Mouse (Mus musculus) layer of hippocampus, adult 18-20 months (tissue): ENCODE results near the gene Ccl2. TPM values are rescaled to one million over a fixed set of nuclear protein-coding genes. Genes with fewer than 3 reads are reported as not detected.
A peak's percentile ranks its signal among the peaks of the same experiment; 100 is the strongest.

ENCODE experiments used
- DNase-seq, 2 experiments: peaks; one replicate each; pipeline ENCODE4 v3.0.0; 2022; ENCODE audit warnings: low spot score in 2 of 2
- total RNA-seq, 2 experiments: library from RNA; stranded (reverse); gene quantifications; 2 replicates each; pipeline ENCODE4 v1.2.3; 2021

Gene Ccl2
- total RNA-seq, 2 experiments from 2014 or later = not detected

DNA sequence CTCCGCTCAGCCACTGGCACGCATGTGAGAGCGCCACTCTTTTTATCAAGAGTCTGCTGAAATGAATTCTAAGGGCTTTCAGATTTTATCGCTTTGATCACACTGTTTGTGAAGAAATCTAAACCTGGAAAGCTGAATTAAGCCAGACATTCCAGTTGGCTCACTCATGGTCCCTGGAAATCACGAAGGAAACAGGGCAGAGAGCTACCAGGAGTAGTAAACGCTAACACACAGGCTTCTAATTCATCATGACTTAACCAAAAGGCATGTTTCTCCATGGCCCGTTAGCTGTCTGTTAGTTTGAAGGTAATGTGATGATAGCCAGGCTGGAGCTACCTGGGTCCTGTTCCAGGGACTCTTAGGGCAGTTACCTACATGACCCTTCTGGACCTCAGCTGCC lies 925 bp upstream of the Ccl2 start:
- no peak for DNase-seq

DNA sequence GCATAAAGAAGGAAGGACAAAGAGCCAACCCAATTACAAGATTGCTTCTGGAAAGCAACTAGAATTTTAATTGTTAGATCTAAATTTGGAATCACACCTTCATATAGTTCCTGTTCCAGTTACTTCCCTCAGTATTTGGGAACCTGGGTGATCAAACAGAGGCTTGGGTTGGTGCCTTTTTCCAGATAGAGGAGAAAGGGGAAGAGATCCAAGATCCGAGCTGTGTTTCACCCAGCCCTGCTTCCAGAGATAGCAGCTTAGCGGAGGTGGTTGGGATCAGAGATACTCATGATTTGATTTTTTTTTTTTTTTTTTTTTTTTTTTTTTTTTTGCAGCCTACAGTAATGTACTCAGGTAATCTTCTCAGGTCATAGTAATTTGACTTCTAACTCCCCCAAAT lies 486 bp downstream of the Ccl2 start:
- DNase-seq = no peak

DNA sequence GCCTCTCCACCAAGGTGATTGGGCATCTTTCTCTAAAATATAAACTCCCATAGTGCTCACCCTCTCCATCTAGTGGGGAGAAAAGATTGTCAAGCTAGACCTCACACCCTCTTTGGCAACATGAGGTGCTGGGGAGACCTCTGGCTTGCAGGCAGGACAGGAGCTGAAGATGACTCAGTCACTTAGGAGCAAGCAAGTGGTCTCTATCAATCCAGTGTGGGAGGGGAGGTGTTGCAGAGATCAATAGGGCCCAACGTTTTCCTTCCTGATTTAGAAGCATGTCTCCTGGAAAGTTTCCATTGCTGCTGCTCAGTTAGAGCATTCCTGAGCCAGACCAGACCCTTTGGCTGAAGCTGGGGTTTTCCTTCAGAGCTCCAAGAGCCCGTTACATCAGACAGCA lies 3.2 kb downstream of the Ccl2 start, which contains the start of gene Gm17268:
Gene Gm17268 (minus strand): TSS at position 28 of the 400 bp plus-strand sequence.
- no peak for DNase-seq

DNA sequence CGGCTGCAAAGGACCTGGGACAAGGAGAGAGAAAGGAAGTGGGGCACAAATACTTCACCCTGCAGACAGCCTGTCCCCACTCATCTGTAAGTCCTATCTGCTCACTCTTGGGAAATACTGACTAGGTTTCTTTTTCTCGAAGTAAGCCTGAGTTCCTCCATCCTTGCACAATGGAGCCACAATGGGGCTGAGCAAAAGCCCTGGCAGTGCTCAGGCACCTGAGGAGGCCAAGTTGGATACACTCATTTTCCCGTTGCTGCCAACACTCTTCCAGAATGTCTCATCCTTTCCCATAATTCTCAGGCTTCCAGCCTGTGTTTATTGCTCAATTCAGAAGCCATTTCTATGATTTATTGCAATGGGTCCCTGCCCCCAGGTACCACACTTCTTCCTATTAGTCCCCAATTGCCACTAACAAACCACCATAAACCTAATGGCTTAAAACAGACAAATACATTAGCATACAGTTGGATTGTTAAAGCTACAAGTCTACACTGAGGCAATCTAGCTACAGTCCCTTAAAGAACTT lies 3.8 kb downstream of the Ccl2 start:
- no peak for DNase-seq

DNA sequence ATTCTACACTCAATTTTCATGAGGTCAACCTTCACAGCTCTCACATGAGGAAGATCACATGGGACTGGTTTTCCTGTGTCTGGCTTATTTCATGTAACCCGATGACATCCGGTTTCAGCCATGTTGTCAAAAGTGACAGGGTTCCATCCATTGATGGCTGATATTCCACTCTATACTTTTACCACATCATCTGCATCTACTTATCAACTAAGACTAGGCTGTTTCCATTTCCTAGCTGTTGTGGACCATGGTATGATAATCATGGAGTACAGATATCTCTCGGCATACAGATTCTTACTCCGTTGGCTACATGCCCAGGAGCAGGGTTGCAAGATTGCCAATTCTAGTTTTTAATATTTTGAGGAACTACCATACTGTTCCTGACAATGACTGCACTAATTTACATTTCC lies 6.3 kb downstream of the Ccl2 start:
- peak in 1 of 2 experiments; percentile 41 for DNase-seq

DNA sequence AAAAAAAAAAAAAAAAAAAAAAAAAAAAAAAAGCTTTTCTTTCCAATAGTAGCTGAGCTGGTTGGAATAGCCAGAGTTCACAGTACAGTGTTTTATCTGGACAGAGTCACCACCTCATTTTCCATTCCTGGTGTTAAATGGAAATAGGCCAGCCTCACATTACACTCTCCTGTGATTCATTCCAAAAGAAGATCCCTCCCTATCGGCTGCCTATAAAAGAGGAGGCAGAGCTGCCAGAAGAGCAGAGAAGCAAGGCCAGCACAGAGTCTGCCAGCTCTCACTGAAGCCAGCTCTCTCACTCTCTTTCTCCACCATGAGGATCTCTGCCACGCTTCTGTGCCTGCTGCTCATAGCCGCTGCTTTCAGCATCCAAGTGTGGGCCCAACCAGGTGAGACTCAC lies 10.1 kb downstream of the Ccl2 start, which contains the start of gene Ccl7:
Gene Ccl7 (plus strand): TSS at position 242 of the 400 bp plus-strand sequence.
- DNase-seq = peak in 1 of 2 experiments; percentile 6

DNA sequence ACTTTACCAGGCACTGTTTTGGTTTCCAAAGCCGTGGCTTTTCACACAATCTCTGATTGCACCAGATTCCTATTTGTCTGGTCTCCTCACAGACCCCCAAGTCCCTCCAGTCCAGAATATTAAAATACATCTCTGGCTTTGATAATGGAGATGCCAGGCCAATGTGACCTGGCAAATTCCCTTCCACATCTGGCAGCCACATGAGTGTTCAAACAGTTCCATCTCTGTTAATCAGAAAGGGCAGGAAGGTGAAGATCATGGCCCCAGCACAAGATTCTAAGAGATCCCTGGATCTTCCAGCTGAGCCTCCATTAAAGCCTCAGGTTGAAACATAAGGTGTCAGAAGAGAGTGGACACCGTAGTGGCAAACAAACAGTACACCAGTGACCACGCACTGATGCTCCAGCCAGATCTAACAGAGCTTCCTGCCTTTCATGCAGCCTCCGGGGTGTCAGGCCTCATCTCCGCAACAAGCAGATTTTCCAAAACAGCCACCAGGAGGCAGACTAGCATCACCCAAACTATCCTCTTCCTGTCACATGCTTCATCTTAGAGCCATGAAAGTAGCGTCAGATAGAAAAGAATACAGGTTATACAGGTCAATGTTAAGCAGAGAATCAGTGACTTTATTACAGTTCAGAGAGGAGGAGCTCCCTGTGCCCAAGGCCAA lies 12.5 kb downstream of the Ccl2 start:
- peak in 1 of 2 experiments; percentile 54 for DNase-seq

DNA sequence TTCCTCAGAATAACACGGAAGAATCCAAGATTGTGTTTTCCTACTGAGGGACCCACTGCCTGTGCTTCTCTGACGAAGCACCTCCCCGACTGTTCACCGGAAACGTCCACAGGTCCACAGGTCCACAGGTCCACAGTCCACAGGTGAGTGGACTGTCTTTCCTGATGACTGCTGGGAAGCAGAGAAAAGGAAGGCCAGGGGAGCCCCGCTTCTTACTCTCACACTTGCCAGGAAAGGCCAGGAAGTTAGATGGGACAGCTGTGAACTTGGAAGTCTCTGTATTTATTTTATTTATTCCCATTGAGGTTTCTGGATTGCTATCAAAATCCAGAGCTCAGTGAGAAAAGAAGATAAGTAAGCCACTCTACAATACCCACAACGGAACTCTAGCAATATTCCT lies 18.5 kb downstream of the Ccl2 start:
- no peak for DNase-seq

DNA sequence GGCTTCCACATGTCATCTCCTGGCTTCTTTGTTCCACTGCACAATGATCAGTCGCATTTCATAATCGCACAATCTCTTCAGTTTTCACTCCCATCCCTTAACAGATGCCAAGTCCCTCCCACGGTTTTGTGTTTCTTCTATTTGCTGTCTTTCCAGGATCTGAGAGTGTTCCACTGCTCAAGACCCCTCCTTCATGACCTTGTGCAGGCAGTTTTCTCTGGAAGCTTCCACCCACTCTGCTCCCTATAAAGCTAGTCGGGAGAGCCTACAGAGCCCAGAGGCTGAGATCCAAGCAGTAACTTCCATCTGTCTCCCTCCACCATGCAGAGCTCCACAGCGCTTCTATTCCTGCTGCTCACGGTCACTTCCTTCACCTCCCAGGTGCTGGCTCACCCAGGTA lies 22.3 kb downstream of the Ccl2 start, which contains the start of gene Ccl11:
Gene Ccl11 (plus strand): TSS at position 178 of the 400 bp plus-strand sequence.
- DNase-seq = peak; percentile 14 to 49

DNA sequence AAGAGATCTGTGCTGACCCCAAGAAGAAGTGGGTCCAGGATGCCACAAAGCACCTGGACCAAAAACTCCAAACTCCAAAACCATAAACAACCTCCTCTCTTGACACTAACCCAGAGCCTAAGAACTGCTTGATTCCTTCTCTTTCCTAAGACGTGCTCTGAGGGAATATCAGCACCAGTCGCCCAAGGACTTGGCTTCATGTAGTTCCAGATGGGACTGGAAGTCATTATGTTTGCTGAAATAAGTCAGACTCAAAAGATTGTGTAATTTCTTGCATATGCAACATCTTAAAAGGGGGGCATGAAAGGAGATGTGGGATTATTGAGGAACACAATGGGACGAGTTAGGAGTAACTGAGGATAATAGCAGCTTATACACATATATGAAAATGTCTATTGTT lies 26.9 kb downstream of the Ccl2 start:
- DNase-seq = peak in 1 of 2 experiments; percentile 15

DNA sequence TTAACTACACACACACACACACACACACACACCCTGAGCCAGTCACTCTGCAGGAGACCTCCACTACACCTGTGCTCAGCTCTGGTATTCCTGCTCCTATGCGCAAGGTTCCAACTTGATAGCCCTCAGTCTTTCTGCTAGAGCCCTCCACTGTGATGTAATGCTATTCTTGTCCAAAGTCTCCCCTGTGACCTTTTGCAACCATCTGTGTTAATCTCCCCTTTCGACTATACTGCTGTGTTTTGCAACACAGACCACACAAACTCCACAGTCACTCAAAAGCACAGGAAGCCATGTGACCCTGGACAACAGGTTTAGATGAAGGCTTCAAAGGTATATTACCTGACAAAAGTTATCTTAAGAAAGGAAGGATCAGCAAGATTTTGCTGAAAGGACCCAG lies 28.1 kb downstream of the Ccl2 start:
- no peak for DNase-seq

DNA sequence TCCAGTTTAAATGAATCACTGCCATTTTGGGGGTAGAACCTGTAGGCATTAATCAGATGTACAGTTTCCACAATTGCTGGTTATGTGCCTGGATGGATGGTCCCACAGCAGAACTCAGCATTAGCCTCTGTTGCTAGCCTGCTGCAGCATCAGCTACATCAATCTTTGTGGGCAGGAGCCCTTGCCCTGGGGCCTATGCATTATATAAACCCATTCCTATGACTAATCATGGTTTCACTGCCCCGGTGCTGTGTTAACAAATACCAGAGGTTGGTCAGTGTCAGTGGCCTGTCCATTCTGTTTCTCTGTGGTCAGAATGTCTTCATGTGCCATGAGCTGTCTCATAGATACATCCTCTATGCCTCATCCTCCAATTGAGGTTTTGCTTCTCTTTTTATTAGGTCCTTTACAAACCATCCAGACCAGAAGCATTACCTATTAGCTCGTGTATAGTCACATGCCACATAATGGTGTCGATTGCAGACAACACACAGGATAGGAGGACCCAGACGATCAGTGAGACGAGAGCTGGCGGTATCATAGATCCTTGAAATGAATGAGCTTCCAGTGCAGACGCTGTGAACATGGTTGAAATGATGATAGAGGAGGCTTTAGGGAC lies 31.7 kb downstream of the Ccl2 start:
- peak in 1 of 2 experiments; percentile 12 for DNase-seq

DNA sequence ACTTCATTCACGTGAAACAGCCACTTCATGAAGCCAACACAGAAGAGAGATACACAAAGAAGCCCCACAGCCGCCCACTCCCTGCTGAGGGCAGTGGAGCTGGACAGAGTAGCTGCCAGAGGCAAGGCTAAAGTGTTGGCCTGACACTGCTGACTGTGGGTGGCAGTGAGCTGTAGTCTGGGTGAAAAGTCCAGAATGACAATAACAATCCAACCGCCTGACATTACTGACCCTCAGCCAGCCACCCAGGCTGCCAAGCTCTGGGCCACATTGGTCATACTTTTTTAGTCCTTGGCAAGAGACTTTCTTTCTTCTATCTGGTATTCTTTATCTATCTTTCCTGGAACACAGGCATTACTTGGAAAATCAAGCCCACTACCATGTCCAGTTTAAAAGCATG lies 35.7 kb downstream of the Ccl2 start:
- no peak for DNase-seq

DNA sequence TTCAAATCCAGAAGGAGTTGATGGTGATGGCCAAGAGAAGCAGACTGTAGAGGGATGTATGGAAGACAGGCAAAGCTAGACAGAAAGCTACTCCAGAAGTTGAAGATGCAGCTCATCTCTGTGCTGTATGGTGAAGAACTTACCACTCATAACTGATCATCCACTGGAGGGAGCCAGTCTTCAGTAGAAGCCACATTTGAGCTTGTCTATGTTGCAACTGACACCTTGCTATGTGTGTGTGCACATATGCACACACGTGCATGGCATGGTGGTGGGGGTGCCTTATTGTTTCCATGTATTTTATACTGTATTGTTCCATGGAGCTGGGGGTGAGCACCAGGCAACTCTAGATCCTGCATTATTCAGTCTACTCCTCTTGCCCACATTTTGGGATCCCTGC lies 37.0 kb downstream of the Ccl2 start:
- DNase-seq = peak in 1 of 2 experiments; percentile 19

DNA sequence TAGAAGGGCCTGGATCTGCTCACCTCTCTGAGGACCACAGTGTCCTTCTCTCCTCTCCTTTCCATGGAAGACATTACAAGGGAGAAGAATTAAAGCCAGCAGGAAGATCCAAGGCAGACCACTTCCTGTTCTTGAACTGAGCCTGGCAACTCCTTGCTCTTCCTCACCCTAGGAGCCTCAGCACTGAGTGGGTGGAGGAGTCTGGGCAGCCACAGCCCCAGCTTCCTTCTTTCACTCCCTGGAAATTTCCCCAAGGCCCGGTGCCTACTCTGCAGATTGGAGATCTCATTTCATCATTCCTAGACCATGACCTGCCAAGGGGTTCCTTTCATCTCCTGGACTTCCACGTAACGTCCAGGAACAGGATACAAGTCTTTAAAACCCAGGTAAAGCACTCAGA lies 37.6 kb downstream of the Ccl2 start:
- no peak for DNase-seq

DNA sequence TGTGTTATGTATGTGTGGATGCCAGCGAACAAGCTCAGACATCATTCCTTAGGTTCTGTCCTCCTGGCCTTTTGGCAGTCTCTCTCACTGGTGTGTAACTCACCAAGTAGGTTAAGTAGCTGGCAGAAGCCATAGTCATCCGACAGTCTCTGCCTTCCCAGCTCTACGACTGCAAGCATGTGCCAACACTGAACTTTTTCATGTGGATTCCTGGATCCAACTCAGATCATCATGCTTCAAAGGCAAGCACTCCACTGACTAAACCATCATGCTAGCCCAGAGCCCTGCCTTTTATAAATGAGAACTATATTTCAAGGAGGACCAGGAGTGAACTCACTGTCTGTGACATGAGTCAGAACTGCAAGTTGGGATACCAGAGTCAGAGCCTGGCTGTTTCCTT lies 38.3 kb downstream of the Ccl2 start:
- DNase-seq = no peak

DNA sequence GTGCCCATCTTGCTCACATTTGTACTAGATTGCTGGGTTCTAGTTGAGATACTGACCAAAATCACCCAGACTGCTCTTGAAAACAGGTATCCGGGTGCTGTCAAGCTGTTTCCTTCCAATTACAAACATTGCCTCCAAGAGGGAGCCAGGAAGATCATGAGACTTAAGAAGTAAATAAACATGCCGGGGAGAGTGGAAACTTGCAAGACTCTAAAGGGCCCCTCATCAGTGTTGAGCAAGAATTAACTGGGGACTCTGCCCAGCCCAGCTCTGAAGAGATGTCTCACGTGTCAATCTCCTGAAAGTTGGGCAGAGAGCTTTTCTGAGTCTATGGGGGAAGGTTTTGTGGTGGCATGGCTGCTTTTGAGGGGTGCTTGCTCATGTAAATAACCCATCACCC lies 41.7 kb downstream of the Ccl2 start:
- no peak for DNase-seq

DNA sequence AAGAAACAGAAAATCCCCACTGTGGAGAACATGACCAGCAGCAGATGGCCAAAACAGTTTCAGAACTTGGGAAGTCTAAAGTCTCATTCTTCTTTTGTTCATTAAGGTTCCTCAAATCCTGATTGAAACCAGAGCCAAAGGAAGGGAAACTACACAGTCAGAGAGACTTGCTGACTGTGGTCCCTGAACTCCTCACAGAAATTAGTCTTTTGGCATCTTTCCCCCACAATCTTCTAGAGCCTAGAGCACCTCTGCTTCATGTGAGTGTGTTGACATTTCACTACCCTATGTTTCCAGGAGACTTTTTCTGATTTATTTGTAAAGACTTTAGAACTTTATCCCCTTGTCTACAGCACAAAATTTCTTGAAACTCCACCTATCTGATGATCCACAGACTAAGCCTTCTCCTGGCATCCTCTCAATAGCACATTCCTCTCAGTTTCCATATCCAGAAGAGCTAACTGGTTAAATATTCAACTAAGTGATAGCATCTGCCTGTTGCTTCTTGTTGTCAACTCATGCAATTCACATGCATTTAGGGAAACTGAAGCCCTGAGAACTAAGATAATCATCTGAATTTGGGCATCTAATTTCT lies 42.9 kb downstream of the Ccl2 start:
- DNase-seq = no peak

DNA sequence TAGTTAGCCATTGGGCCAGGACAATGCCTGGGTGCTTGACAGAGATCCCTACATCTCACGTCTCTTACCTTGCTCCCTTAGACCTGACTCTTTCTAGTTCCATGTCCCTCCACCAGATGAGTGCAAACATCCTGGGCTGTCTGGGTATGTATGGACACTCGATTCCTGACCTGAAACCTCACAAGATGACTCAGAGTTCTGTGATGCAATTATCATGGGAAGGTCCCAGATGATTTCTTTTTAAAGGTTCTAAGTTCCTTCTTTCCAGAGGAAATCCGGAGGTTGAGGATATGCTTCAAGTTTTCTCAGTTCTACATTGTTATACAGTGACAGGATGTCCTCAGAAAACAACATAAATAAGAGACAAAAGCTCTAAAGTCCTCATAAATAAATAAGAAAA lies 45.5 kb downstream of the Ccl2 start:
- no peak for DNase-seq

DNA sequence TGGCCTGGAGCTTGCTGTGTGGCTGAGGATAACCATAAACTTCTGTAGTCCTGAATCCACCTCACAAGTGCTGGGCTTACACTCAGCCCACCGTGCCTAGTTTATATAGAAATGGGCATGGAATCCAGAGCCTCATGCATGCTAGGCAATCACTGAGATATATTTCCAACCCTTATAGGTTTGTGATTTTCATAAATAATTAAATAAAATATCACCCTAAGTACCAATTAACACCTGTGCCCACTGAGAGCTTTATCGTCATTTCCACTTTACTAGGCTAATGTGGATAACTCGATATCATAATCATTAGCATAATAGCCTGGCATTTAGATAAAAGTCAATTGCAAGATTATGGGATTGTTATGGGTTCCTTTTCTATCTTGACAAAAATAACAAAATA lies 49.0 kb downstream of the Ccl2 start:
- DNase-seq = no peak
